Mouse (Mus musculus) kidney, embryonic 16.5 days (tissue): ENCODE results near the gene Mpg. TPM values are rescaled to one million over a fixed set of nuclear protein-coding genes. Genes with fewer than 3 reads are reported as not detected.

ENCODE experiments used
- ATAC-seq: fragments of 200-750 bp; cut with Nextera tagmentation; 2 replicates; pipeline ENCODE4 v1.8.0; 2017; ENCODE audit warnings: moderate TSS enrichment; ENCODE audit not compliant: low FRiP score, low TSS enrichment
- H3K27ac ChIP-seq: fragments of 300-500 bp; sonication (generic); 2 replicates; pipeline ENCODE4 v1.5.1; 2014; ENCODE audit warnings: low read length
- H3K27me3 ChIP-seq: fragments of 300-500 bp; sonication (generic); 2 replicates; pipeline ENCODE4 v1.6.1; 2014; ENCODE audit warnings: low read length, control low read depth, mixed read lengths; ENCODE audit not compliant: insufficient read depth
- H3K36me3 ChIP-seq: fragments of 300-500 bp; sonication (generic); 2 replicates; pipeline ENCODE4 v1.6.1; 2014; ENCODE audit warnings: low read length, control low read depth, mixed read lengths; ENCODE audit not compliant: insufficient read depth
- H3K4me1 ChIP-seq: fragments of 300-500 bp; sonication (generic); 2 replicates; pipeline ENCODE4 v1.6.1; 2014; ENCODE audit warnings: low read length, control low read depth, mixed read lengths; ENCODE audit not compliant: insufficient read depth
- H3K4me2 ChIP-seq: fragments of 300-500 bp; sonication (generic); replicated peaks from 2 replicates; pipeline ENCODE4 v1.6.1; 2014; ENCODE audit warnings: low read depth, low read length
- H3K4me3 ChIP-seq: fragments of 300-500 bp; sonication (generic); 2 replicates; pipeline ENCODE4 v1.5.1; 2014; ENCODE audit warnings: mild to moderate bottlenecking, low read length
- H3K9ac ChIP-seq: fragments of 300-500 bp; sonication (generic); replicated peaks from 2 replicates; pipeline ENCODE4 v1.6.1; 2014; ENCODE audit warnings: low read length
- H3K9me3 ChIP-seq: fragments of 300-500 bp; sonication (generic); 2 replicates; pipeline ENCODE4 v1.6.1; 2016; ENCODE audit warnings: low read length, control low read depth
- WGBS: fragments of 180-500 bp; shearing (Covaris S2); extraction: QIAGEN DNeasy Blood & Tissue Kit; methylation state at CpG from one replicate; pipeline ENCODE4 v1.1.7; 2014; 5-methylcytosine and 5-hydroxymethylcytosine counted together
- polyA plus RNA-seq: library from polyadenylated mRNA; unstranded; fragments of >200 nt; fragmentation: Nextera tagmentation; extraction: Ambion mirVana; gene quantifications from 2 replicates; pipeline ENCODE4 v1.2.1, GENCODE M21; 2015

Mpg gene
- polyA plus RNA-seq, 1 experiment from 2014 or later: 42.4 TPM

DNA sequence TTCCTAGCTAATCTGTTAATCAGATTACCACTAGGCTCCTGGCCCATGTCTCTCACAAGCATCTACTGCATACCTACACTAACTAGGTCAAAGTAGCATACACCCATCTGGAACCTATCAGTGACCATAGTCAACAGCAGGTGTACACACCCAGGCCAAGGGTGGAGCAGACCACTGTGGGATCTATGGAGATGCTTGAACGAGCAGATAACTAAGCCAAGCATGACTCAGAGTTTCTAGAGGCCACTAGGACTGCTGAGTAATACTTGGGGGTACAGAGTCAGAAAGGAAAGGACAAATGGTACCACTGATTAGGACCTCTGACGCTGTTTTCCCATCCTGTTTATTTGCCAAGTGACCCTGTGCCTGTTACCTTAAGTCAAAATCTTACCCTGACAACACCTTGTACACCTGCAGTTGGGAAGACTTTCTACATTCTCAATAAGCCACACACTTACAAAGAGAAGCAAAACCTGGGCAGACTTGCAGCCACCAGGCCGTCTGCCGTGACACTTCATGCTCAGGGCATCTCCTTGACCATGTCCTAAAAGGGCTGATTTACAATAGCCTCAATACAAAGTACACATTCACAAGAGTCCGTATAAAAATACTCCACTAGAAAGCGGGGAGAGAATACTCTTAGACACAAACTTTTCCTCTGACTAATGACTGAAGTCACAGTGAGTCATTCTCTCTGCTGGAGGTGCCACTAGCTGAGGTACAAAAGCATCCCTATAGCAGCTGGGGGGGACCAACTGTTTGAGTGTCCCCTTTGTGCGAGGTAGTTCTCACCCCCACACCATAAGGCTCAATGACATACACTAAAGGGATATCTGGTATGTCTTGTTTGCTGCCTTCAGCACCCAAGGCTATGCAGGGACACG lies 24.8 kb downstream of the Mpg start:
- Histone ChIP-seq H3K4me3 (no peak overlapping the region), H3K9ac (no peak overlapping the region), H3K27ac (no peak overlapping the region), H3K27me3 (no peaks in the 10 kb centered on the region), H3K4me1 (no peaks in the 10 kb centered on the region), H3K9me3 (no peaks in the 10 kb centered on the region), H3K4me2 (no peak overlapping the region), H3K36me3 (peaks cover 19% of the 10 kb centered on the region)
- 83% methylated on average over 8 of the region's 8 CpGs for WGBS
- ATAC-seq: peak; percentile 51; the same call in 1 of the 2 replicates

DNA sequence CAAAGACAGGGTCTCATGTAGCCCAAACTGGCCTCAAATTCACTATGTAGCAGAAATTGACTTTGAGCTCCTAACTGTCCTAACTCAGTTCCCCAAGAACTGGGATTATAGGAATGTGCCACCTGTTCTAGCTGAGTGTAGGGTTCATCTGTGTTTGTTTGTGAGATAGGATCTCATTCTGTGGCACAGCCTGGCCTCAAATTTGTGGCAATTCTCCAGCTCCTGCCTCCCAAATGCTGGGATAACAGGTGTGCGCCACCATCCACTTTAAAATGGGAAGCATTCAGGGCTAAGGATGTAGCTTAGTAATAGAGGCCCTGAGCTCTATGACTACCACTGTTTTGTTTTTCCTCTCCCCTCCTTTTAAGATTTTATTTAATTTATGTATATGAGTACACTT lies 26.8 kb downstream of the Mpg start:
- no peak for ATAC-seq
- H3K27me3 ChIP-seq: no peaks in the 10 kb centered on the region
- WGBS: 97% methylated on average over 1 of the region's 1 CpGs
- H3K9me3 ChIP-seq: no peaks in the 10 kb centered on the region
- H3K4me3 ChIP-seq: no peak overlapping the region
- H3K4me2 ChIP-seq: no peak overlapping the region
- no peak overlapping the region for H3K9ac ChIP-seq
- H3K4me1 ChIP-seq: no peaks in the 10 kb centered on the region
- no peak overlapping the region for H3K27ac ChIP-seq
- H3K36me3 ChIP-seq: peaks cover 9% of the 10 kb centered on the region

DNA sequence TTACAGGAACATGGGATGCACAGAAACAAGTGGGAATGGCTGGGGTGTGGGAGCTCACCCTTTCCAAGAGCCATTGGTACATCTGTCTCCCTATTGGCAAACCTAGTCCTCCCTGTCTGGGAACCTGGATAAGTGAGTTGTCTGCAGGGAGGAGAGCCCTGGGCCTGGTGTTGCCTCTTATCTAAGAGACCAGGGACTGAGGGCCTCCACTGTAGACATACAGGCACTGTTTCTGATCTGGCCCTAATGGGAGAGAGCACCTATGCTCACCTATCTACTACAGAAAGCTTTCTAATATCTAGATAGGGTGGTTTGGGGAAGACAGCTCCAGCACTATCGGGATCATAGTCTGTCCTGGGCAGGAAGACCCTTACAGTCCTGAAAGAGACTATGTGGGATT lies 29.8 kb downstream of the Mpg start:
- H3K27ac ChIP-seq: no peak overlapping the region
- ATAC-seq: no peak

DNA sequence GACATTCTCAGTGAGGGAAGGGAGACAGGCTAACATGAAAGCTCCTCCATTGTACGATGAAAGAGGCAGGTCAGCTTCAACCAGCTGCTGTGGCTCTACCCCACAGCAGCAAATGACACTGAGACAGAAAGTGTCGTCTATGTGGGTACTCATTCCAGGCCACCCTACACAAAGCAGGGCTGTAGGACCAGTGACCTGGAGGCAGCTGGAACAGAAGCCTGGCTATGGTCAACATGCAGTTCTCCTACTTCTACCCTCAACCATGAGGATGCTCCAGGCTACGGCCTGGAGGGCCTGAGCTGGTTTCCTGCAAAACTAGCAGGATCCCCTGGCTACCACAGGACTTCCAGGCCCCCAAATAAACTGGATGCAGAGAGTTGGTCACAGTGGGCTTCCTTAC lies 30.3 kb downstream of the Mpg start:
- H3K9ac ChIP-seq: no peak overlapping the region
- 89% methylated on average over 3 of the region's 3 CpGs for WGBS
- H3K27ac ChIP-seq: no peak overlapping the region
- no peak for ATAC-seq
- no peak overlapping the region for H3K4me2 ChIP-seq
- H3K4me3 ChIP-seq: no peak overlapping the region
- peaks cover 4% of the 10 kb centered on the region for H3K36me3 ChIP-seq
- no peaks in the 10 kb centered on the region for H3K9me3 ChIP-seq
- no peaks in the 10 kb centered on the region for H3K4me1 ChIP-seq
- H3K27me3 ChIP-seq: no peaks in the 10 kb centered on the region

More for the DNA sequence above, 29.8 kb downstream of the Mpg start:
- H3K9ac ChIP-seq: no peak overlapping the region
- H3K36me3 ChIP-seq: peaks cover 4% of the 10 kb centered on the region
- H3K4me2 ChIP-seq: no peak overlapping the region
- no peaks in the 10 kb centered on the region for H3K27me3 ChIP-seq
- no peaks in the 10 kb centered on the region for H3K4me1 ChIP-seq
- no peaks in the 10 kb centered on the region for H3K9me3 ChIP-seq
- WGBS: 81% methylated on average over 1 of the region's 1 CpGs
- H3K4me3 ChIP-seq: no peak overlapping the region

DNA sequence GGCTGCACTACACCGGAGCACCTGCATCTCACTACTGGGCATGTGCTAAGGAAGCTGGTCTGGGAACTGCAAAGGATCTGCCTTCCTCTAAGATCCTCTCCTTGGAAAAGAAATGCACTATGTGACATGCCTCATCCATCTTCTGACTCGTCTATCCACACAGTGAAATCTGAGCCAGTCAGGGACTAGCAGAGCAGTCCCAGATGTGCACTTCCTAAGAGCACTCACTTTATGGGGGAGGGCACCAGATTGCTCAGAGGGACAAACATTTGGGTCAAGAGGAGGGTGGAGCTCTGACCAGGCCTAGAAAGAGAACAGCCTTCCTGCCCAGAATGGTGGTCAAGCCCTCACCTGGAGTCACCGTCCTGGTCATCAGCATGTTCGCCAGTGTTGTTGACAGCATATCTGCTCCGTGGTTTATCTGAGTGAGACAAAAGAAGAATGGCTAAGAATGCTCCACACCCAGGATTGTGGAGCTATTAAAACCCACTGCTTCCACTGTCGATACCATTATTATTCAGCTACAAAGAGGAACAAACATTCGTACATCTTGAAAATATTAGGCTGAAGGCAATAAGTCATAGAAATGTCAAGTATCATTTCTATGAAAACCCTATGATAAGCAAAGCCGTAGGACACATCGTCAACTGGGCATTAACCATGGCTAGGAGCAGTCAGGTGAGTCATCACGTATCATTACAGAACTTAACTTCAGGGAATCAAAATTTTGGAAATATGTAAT lies 36.5 kb downstream of the Mpg start:
- Histone ChIP-seq H3K4me2 (no peak overlapping the region), H3K27me3 (no peaks in the 10 kb centered on the region), H3K9ac (no peak overlapping the region), H3K27ac (no peak overlapping the region), H3K9me3 (no peaks in the 10 kb centered on the region), H3K4me1 (peaks cover 11% of the 10 kb centered on the region), H3K4me3 (no peak overlapping the region), H3K36me3 (no peaks in the 10 kb centered on the region)
- 62% methylated on average over 10 of the region's 10 CpGs for WGBS
- peak; percentile 59 for ATAC-seq

DNA sequence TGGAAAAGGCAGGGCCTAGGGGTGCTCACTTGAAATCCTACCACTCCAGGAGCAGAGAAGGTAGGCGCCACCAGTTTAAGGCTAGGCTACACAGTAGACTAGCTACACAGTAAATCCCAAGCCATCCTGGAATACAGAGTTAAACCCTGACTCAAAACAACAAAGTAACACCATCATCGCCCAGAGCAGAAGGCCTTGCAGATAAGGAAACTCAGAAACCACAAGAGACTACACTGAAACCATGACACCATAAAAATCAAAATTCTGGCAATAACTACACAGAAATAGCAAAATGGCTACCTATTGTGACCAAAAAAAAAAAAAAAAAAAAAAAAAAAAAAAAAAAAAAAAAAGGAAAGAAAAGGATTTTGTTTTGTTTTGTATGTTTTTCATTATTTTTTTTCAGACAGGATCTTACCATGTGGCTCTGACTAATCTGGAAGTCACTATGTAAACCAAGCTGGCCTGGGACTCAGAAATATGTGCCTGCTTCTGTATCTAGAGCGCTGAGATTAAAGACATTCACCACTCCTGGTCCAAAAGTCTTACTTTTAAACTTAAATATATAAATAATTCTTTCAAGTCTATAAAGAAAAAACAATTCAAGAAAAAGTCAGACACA lies 38.9 kb downstream of the Mpg start:
- no peaks in the 10 kb centered on the region for H3K27me3 ChIP-seq
- no peak for ATAC-seq
- H3K4me3 ChIP-seq: no peak overlapping the region
- H3K27ac ChIP-seq: no peak overlapping the region
- H3K36me3 ChIP-seq: no peaks in the 10 kb centered on the region
- no peak overlapping the region for H3K9ac ChIP-seq
- WGBS: 95% methylated on average over 3 of the region's 3 CpGs
- peaks cover 15% of the 10 kb centered on the region for H3K4me1 ChIP-seq
- H3K9me3 ChIP-seq: no peaks in the 10 kb centered on the region
- no peak overlapping the region for H3K4me2 ChIP-seq

DNA sequence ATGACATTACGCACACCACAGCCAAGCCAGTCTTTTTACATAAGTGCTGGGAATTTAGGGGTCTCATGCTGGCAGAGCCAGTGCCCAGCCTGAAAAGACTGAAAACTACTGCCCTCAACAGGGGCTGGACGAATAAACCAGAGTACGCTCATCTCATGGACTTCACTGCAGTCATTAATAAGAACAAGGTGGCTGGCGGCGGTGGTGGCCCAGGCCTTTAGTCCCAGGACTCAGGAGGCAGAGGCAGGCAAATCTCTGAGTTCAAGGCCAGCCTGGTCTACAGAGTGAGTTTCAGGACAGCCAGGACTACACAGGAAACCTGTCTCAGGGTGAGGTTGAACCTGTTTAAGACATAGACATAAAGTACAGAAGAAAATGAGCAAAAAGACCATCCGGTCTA lies 39.9 kb downstream of the Mpg start:
- ATAC-seq: no peak
- H3K4me2 ChIP-seq: no peak overlapping the region
- H3K9ac ChIP-seq: 0 out of 2 replicates have a peak overlapping the region, but pooled peaks have one; percentile 18
- no peaks in the 10 kb centered on the region for H3K9me3 ChIP-seq
- no peaks in the 10 kb centered on the region for H3K36me3 ChIP-seq
- 91% methylated on average over 6 of the region's 6 CpGs for WGBS
- no peak overlapping the region for H3K4me3 ChIP-seq
- H3K4me1 ChIP-seq: peaks cover 15% of the 10 kb centered on the region
- no peaks in the 10 kb centered on the region for H3K27me3 ChIP-seq
- no peak overlapping the region for H3K27ac ChIP-seq

DNA sequence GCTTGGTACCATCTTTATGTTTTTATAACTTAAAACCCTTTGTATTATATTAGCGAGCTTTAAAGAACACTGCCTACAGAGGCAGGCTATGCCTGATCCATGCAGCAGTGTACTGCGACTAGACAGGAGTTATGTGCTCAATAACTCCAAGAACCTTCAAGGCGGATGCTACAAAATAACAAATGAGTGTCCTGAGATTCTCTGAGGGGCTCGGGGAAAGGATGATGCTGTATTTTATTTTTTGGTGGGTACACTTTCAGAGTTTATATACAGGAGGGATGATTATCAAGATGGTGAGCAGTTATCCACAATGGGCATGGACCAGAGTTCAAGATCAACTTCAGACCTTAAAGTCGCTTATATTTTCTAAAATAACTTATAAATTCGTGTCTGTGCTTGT lies 40.5 kb downstream of the Mpg start:
- Histone ChIP-seq H3K4me2 (peak overlapping the region; percentile 72), H3K9me3 (no peaks in the 10 kb centered on the region), H3K9ac (peak overlapping the region; percentile 94), H3K4me1 (peaks cover 15% of the 10 kb centered on the region), H3K36me3 (no peaks in the 10 kb centered on the region), H3K27me3 (peaks cover 3% of the 10 kb centered on the region; the same call in 1 of the 2 replicates), H3K4me3 (peak overlapping the region; percentile 87), H3K27ac (peak overlapping the region; percentile 96)
- no peak for ATAC-seq
- WGBS: 22% methylated on average over 6 of the region's 6 CpGs

DNA sequence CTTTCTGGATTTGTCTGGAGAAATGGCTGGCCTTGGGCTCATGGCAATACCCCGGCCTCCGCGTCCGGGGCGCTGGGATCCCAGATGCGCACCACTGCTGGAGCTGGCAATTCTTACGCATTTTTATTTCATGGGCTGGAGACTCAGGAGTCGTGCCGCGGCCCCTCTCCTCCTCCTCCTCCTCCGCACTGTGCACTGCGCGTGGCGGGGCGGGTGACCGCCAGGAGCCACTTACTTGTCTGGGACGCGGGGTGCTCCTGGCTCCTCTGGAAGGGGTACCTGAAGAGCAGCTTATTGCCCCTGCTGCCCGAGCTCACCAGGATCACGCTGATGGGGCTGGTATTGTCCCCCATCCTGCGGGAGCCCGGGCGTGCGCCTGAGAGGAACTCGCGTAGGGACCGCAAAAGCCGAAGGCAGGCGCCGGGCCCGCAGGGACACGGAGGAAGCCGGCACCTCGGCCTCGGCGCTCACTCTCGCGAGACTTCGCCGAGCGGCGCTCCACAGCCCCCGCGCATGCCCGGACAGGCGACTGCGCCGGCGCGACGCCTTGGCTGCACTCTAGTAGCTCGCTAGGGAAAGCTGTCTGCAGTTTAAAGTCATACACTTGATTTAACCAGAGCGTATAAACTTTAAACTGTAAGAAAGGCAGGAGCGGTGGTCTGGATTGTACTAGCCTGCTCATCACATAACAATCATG lies 41.0 kb downstream of the Mpg start, which contains the start of gene Nprl3:
Nprl3 (minus strand) TSS at position 520 of the 697 bp plus-strand sequence.
- peak within 1 kb of the TSS; percentile 96 for H3K27ac ChIP-seq
- H3K4me2 ChIP-seq: peak within 1 kb of the TSS; percentile 72
- ATAC-seq: peak; percentile 99
- H3K4me3 ChIP-seq: peak within 1 kb of the TSS; percentile 87
- peaks cover 15% of the 10 kb centered on the region for H3K4me1 ChIP-seq
- no peaks in the 10 kb centered on the region for H3K36me3 ChIP-seq
- under 1% methylated on average over 54 of the region's 54 CpGs for WGBS
- H3K9ac ChIP-seq: peak within 1 kb of the TSS; percentile 94
- no peaks in the 10 kb centered on the region for H3K9me3 ChIP-seq
- peaks cover 3% of the 10 kb centered on the region; the same call in 1 of the 2 replicates for H3K27me3 ChIP-seq
